Mouse (Mus musculus) heart, adult 2 months (tissue): Measurements from ENCODE around the gene Gabbr2.

Source experiments
- CTCF ChIP-seq: fragments of 200-600 bp; IDR thresholded peaks from 2 replicates; pipeline ENCODE4 v1.8.1; 2022; ENCODE audit warnings: antibody characterized with exemption, mild to moderate bottlenecking, moderate library complexity
- EP300 ChIP-seq: fragments of 200-500 bp; IDR thresholded peaks from 2 replicates; pipeline ENCODE4 v1.6.1; 2011; ENCODE audit warnings: low read depth, low read length, control low read depth; ENCODE audit not compliant: insufficient read depth
- POLR2A ChIP-seq: fragments of 200-500 bp; IDR thresholded peaks from 2 replicates; pipeline ENCODE4 v1.6.1; 2011; ENCODE audit warnings: mild to moderate bottlenecking, low read depth, low read length, control low read depth; ENCODE audit not compliant: insufficient read depth

DNA sequence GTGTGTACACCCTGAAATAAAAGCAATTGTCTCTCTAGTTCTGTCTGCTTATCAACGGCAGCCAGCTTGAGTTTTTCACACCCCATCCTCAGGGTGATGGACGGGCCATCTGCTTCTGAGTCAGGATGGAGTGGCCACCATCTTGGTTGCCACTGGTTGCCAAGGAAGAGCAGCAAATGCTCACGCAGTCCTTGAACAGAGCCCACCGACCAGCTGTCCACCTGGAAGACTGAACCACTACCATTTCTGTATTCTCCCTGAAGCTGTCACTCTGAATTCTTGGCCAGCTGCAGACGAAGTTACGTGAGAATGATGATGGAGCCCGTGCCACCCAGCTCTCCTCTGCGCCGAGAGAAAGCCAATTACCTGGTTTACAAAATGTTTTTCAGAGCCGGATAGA lies 102.5 kb downstream of the Gabbr2 start:
- TF ChIP-seq CTCF (no peak), POLR2A (no peak), EP300 (no peak)
